Mouse (Mus musculus) spleen, adult 2 months (tissue): Measurements from ENCODE around the gene Icosl.

ENCODE experiments used
- CTCF ChIP-seq: fragments of 200-500 bp; IDR thresholded peaks from 2 replicates; pipeline ENCODE4 v1.5.1; 2011; ENCODE audit warnings: mild to moderate bottlenecking, inconsistent platforms; ENCODE audit not compliant: insufficient read depth, insufficient read length, insufficient replicate concordance; ENCODE audit errors: extremely low read depth
- POLR2A ChIP-seq: fragments of 200-500 bp; IDR thresholded peaks from 2 replicates; pipeline ENCODE4 v1.6.1; 2011; ENCODE audit warnings: low read depth, low read length, inconsistent platforms

DNA sequence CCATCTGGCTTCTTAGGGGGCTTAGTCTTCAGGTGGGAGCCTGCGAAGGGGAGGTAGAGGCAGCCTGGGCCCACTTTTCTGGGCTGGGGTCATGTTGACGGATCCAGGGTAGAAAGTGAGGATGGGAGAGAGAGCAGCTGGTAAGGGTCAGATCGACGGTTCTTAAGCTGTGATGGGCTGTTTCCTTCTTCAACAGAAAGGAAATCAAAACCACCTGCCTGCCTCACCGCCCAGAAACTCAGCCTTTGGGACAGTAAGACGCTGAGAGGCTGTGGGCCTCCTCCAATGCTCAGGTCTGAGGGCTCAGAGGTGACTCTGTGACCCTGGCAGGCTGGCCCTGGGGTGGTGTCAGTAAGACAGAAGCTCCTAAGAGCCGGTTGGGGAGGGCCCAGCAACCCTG, 27.0 kb upstream of the Icosl start:
- no peak for TF ChIP-seq CTCF
- no peak for TF ChIP-seq POLR2A
